Mouse (Mus musculus): ENCODE results near the gene Rcor1.
"Not testable (repeated sequence)": the region's sequence is repeated elsewhere in the genome, so short reads cannot be mapped to it uniquely, and the experiment has no call there.

Gene Rcor1

GRCm38 (mm10) chr12:111065330-111065729, 26.2 kb downstream of the Rcor1 start:
- DNase-seq (ENCODE audit: low read depth, low spot score), result no peak

DNA sequence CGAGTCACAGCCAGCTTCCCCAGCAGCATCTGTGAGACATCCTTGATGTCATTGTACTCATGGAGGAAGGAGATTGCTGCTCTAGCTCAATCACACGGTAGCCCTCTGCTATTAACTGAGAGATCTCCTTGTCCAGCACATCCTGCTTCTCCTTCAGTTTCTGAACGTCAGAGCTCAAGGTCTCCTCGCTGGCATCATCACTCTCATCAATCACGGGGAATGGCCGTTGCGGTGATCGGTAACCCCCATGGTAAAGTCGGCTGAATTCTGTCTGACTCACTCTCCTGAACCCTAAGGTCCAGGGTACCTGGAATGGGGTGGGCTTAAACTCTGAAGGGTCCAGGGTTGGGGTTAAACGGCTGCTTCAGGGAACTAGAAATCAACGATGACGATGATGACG, 28.7 kb downstream of the Rcor1 start:
- DNase-seq (ENCODE audit: low read depth, low spot score), result no peak

DNA sequence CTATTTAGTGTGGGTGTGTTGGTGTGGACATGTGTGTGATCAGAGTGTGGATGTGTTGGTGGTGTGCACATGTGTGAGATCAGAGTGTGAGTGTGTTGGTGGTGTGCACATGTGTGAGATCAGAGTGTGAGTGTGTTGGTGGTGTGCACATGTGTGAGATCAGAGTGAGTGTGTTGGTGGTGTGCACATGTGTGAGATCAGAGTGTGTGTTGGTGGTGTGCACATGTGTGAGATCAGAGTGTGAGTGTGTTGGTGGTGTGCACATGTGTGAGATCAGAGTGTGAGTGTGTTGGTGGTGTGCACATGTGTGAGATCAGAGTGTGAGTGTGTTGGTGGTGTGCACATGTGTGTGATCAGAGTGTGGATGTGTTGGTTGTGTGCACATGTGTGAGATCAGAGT, 30.1 kb downstream of the Rcor1 start:
- DNase-seq (ENCODE audit: low read depth, low spot score), result not testable (repeated sequence)

GRCm38 (mm10) chr12:111071009-111071408, 31.9 kb downstream of the Rcor1 start:
- no peak for DNase-seq (ENCODE audit: low read depth, low spot score)

GRCm38 (mm10) chr12:111071477-111072152, 32.5 kb downstream of the Rcor1 start:
- no peak for DNase-seq (ENCODE audit: low read depth, low spot score)

- DNase-seq (ENCODE audit: low read depth, low spot score), result no peak
Observed at GRCm38 (mm10) chr12:111076385-111076965, 37.3 kb downstream of the Rcor1 start.

DNA sequence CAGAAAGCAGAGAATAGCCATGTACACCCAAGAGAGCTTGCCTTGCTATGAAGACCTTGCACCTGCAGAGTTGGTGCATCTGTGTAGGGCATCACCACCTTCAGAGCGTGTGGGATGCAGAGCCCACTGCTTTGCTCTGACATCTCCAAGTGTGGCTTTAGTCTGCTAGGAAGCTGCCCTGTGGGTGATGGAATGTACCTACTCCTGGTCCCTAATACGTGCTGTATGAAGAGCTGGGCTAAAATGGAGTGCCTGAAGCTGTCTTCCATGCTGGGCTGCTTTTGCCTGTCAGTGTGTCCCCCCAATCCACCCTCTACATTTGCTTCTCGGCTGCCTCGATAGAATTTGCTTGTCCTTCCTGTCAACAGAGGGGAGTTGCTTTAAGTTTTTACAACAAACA, 46.4 kb downstream of the Rcor1 start:
- no peak for DNase-seq (ENCODE audit: low read depth, low spot score)

GRCm38 (mm10) chr12:111087066-111087465, 47.9 kb downstream of the Rcor1 start:
- no peak for DNase-seq (ENCODE audit: low read depth, low spot score)

DNA sequence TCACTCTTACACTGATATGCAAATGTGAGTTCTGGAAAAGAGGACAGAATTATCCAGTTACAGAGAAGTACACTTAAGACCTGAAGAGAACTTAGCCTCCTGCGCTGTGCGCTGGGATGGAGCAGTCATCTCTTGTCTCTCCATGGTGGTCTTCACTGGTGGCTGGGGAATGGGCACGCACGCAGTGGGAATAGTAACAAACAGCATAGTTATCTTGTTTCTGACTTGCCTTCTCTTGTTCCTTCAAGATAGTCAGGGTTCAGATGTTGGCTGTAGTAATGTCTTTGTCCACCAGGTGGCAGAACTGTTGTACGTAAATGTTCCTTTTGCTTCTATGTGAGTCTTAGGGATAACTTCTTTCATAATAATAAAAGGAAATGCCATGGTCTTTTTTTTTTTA, 49.0 kb downstream of the Rcor1 start:
- peak; percentile 89 for DNase-seq (ENCODE audit: low read depth, low spot score)

- DNase-seq (ENCODE audit: low read depth, low spot score), result no peak
Observed at GRCm38 (mm10) chr12:111088731-111089141, 49.6 kb downstream of the Rcor1 start.

DNA sequence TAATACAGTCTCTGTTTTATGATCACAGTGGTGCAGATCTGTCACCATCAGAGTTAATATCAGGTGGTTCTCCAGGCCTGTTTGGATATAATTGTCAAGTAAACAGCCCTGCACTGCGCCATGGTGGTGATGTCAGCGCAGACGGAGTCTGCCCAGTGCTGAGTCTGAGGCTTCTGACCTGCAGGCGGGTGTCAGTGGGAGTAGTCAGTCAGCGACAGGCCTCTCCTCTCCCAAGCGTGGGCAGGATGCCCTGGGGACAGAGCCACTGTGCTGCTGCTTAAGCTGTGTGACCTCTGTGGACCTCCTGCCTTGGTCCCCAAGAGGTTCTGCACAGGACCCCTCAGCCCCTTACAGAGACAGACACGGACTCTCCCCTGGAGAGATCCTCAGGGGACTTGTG, 50.0 kb downstream of the Rcor1 start:
- no peak for DNase-seq (ENCODE audit: low read depth, low spot score)

GRCm38 (mm10) chr12:111090801-111091200, 51.6 kb downstream of the Rcor1 start:
- DNase-seq (ENCODE audit: low read depth, low spot score), result no peak

- DNase-seq (ENCODE audit: low read depth, low spot score), result no peak
Observed at GRCm38 (mm10) chr12:111091981-111092380, 52.8 kb downstream of the Rcor1 start.

GRCm38 (mm10) chr12:111094073-111094472, 54.9 kb downstream of the Rcor1 start:
- no peak for DNase-seq (ENCODE audit: low read depth, low spot score)

DNA sequence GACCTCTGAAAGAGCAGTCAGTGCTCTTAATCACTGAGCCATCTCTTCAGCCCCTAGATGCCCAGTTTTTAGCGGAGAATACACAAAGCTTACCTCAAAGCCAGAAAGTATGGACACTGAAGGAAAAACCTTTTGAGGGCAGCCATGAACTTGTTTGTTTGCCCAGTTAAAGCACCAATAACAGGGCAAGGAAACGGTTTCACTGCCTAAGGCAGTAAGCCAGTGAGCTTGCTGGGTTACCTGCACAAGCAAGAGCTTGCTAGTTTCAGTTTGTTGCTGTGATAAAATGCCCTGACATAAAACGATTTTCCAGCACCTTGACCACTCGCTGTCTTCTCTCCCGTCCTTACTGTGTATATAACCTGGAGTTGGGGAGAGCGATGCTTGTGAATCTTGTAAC, 55.9 kb downstream of the Rcor1 start:
- DNase-seq (ENCODE audit: low read depth, low spot score), result no peak

DNA sequence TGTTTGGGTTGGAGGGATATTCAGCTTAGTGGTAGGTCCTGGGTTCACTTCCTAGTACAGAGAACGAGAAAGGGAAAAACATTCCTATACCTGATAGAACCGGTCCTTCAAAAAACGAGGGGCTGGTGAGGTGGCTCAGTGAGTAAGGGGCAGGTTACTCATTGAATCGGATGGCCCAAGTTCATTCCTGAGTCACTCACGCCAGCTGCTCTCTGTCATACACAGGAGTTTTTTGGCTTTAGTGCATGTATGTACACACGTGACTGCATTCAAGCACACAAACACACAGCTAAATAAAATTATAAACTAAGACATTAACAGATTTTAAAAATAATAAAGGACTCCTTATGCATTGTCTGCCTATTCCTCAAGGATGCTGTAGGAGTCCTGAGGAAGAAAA, 57.1 kb downstream of the Rcor1 start:
- no peak for DNase-seq (ENCODE audit: low read depth, low spot score)

GRCm38 (mm10) chr12:111097036-111097435, 57.9 kb downstream of the Rcor1 start:
- DNase-seq (ENCODE audit: low read depth, low spot score), result no peak

GRCm38 (mm10) chr12:111111176-111111575, 72.0 kb downstream of the Rcor1 start:
- DNase-seq (ENCODE audit: low read depth, low spot score), result no peak

DNA sequence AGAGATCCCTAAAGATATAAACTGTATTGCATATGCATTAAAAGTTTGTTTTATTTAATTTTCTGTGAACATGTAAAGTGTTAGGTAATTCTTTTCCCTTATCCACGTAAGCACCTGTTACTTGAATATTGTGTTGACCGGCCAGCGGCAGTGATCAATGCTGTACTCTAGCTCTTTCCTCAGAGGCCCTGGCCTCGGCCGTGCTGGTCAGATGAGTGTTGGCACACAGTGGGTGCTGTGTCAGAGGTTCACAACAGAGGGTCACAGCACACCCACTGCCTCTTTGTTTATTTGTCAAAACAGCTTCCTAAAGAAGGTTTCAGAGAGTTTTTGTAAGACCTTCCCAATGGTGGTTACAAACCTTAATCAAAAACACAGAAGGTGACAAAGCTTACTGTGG, 75.4 kb downstream of the Rcor1 start:
- no peak for DNase-seq (ENCODE audit: low read depth, low spot score)

- no peak for DNase-seq (ENCODE audit: low read depth, low spot score)
Observed at GRCm38 (mm10) chr12:111119506-111120085, 80.4 kb downstream of the Rcor1 start.

GRCm38 (mm10) chr12:111120976-111121645, 82.0 kb downstream of the Rcor1 start:
- no peak for DNase-seq (ENCODE audit: low read depth, low spot score)

DNA sequence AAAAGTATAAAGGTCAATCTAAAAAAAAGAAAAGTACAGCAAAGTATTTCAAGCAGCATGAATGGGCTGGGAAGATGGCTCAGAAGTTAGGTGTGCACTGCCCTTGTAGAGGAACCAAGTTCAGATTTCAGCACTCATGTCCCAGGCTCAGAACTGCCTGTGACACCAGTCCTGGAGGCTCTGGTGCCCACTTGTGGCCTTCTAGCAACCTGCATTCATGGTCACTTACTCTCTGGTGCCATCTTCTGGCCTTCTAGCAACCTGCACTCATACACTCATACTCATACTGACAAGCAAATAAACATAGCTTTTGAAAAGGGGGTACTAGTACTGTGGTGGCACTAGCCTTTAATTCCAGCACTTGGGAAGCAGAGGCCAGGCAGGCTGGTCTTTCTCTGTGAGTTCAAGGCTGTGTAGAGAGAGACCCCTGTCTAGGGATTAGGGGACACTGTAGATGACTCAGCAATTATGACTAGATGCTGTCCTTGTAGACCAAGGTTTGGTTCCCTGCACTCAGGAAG, 83.2 kb downstream of the Rcor1 start:
- peak; percentile 51 for DNase-seq (ENCODE audit: low read depth, low spot score)
